Mouse (Mus musculus): ENCODE measurements at regions not wholly inside any gene's neighbourhood (a gene's known extent, or its start where the extent isn't known, plus 50 kb on each side); places are given as distances from the start of the nearest gene placed in this dataset.

GRCm38 (mm10) chr6:103312149-103312548 is 198.2 kb upstream of the Chl1 start:
- Histone ChIP-seq H3K9me3 (ENCODE audit: control insufficient read depth, low read length) (no peaks in the 10 kb centered on the region), H3K4me3 (ENCODE audit: low read depth, low read length) (no peak overlapping the region), H3K36me3 (ENCODE audit: control insufficient read depth, insufficient read depth, low read length) (no peaks in the 10 kb centered on the region), H3K4me2 (replicated peaks; ENCODE audit: low read depth) (no peak overlapping the region), H3K4me1 (replicated peaks; ENCODE audit: control insufficient read depth, insufficient read depth) (no peaks in the 10 kb centered on the region), H3K27ac (replicated peaks) (no peak overlapping the region), H3K27me3 (ENCODE audit: control insufficient read depth, insufficient read depth, low read length) (no peaks in the 10 kb centered on the region), H3K9ac (ENCODE audit: low read length) (no peak overlapping the region)
- 69% methylated on average over 6 of the region's 6 CpGs for WGBS
- no peak for DNase-seq (ENCODE audit: low spot score)
- no peak for ATAC-seq (ENCODE audit: low FRiP score, low TSS enrichment)
- TF ChIP-seq CTCF (IDR thresholded peaks at IDR 0.05; ENCODE audit: low read depth) = no peak
- TF ChIP-seq EP300 (optimal IDR thresholded peaks at IDR 0.05) = no peak

DNA sequence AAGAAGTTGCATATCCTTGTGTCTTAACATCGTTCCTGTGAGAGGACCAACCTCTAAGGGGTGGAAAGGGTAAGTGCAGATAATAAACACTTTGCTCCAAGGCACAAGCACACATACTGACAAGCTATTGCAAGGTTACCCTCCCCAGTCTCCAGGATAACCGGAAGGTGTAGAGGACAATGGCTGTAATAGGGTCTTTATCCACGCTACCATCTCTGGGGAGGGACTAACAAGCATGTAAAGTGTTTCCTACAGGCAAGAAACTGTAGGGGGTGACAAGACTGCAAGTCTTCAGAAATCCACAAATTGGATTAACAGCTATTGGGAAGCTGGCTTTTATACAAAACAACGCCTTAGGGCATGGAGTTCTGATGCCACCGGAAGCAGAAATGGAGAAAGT is 197.5 kb upstream of the Chl1 start:
- Histone ChIP-seq H3K4me2 (replicated peaks; ENCODE audit: low read depth) (no peak overlapping the region), H3K9ac (ENCODE audit: low read length) (no peak overlapping the region), H3K36me3 (ENCODE audit: control insufficient read depth, insufficient read depth, low read length) (no peaks in the 10 kb centered on the region), H3K4me1 (replicated peaks; ENCODE audit: control insufficient read depth, insufficient read depth) (no peaks in the 10 kb centered on the region), H3K27ac (replicated peaks) (no peak overlapping the region), H3K27me3 (ENCODE audit: control insufficient read depth, insufficient read depth, low read length) (no peaks in the 10 kb centered on the region), H3K9me3 (ENCODE audit: control insufficient read depth, low read length) (no peaks in the 10 kb centered on the region), H3K4me3 (ENCODE audit: low read depth, low read length) (no peak overlapping the region)
- no peak for DNase-seq (ENCODE audit: low spot score)
- WGBS = 81% methylated on average over 5 of the region's 5 CpGs
- ATAC-seq (ENCODE audit: low FRiP score, low TSS enrichment) = no peak
- no peak for TF ChIP-seq CTCF (IDR thresholded peaks at IDR 0.05; ENCODE audit: low read depth)
- no peak for TF ChIP-seq EP300 (optimal IDR thresholded peaks at IDR 0.05)

DNA sequence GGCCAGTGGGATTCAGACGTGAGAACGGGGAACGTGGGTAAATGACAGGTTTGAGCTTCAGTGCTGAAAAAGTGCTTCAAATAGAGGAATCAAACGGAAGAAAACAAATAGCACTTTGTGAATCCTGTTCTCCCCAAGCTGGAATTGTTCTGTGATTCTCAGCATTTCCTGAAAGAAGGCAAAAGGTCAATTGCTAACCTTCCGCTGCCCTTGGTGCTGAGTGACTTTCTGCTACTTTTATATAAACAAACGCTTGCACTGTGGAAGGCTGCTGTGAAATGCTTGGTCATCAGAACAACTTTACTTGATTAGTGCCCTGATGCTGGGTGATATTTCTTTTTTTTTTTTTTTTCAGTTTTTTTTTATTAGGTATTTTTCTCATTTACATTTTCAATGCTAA is 192.3 kb upstream of the Chl1 start:
- no peak for DNase-seq (ENCODE audit: low spot score)
- H3K36me3 ChIP-seq (ENCODE audit: control insufficient read depth, insufficient read depth, low read length) = no peaks in the 10 kb centered on the region
- no peak overlapping the region for H3K9ac ChIP-seq (ENCODE audit: low read length)
- ATAC-seq (ENCODE audit: low FRiP score, low TSS enrichment) = no peak
- H3K4me1 ChIP-seq (replicated peaks; ENCODE audit: control insufficient read depth, insufficient read depth) = no peaks in the 10 kb centered on the region
- TF ChIP-seq CTCF (IDR thresholded peaks at IDR 0.05; ENCODE audit: low read depth) = no peak
- TF ChIP-seq EP300 (optimal IDR thresholded peaks at IDR 0.05) = no peak
- H3K4me3 ChIP-seq (ENCODE audit: low read depth, low read length) = no peak overlapping the region
- no peak overlapping the region for H3K4me2 ChIP-seq (replicated peaks; ENCODE audit: low read depth)
- H3K27ac ChIP-seq (replicated peaks) = no peak overlapping the region
- no peaks in the 10 kb centered on the region for H3K27me3 ChIP-seq (ENCODE audit: control insufficient read depth, insufficient read depth, low read length)
- WGBS = 29% methylated on average over 6 of the region's 6 CpGs
- no peaks in the 10 kb centered on the region for H3K9me3 ChIP-seq (ENCODE audit: control insufficient read depth, low read length)

- WGBS = 68% methylated on average over 3 of the region's 3 CpGs
- H3K4me2 ChIP-seq (replicated peaks; ENCODE audit: low read depth) = no peak overlapping the region
- H3K36me3 ChIP-seq (ENCODE audit: control insufficient read depth, insufficient read depth, low read length) = no peaks in the 10 kb centered on the region
- H3K27me3 ChIP-seq (ENCODE audit: control insufficient read depth, insufficient read depth, low read length) = no peaks in the 10 kb centered on the region
- TF ChIP-seq EP300 (optimal IDR thresholded peaks at IDR 0.05) (no peak), CTCF (IDR thresholded peaks at IDR 0.05; ENCODE audit: low read depth) (no peak)
- H3K4me3 ChIP-seq (ENCODE audit: low read depth, low read length) = no peak overlapping the region
- no peak overlapping the region for H3K27ac ChIP-seq (replicated peaks)
- no peaks in the 10 kb centered on the region for H3K9me3 ChIP-seq (ENCODE audit: control insufficient read depth, low read length)
- no peak for DNase-seq (ENCODE audit: low spot score)
- ATAC-seq (ENCODE audit: low FRiP score, low TSS enrichment) = no peak
- no peaks in the 10 kb centered on the region for H3K4me1 ChIP-seq (replicated peaks; ENCODE audit: control insufficient read depth, insufficient read depth)
- H3K9ac ChIP-seq (ENCODE audit: low read length) = no peak overlapping the region
Measured at GRCm38 (mm10) chr6:103318677-103319359, 191.6 kb upstream of the Chl1 start.

DNA sequence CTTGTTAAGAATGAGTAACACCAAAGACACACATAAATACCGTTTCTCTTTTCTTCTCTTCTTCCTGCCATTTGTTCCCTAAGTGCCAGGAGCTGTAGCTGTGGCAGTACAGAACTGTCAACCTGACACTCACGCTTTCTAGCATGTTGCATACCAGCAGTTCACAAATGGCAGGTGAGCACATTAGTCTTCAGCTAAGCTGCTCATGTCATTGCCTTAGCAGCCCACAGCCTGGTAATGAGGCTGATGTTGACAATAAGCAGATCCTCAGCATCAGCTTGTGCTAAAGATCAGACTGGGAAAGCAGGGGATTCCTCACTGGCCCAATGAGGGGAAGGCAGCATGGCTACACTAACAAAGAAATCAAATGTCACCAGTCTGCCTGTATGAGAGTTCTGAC is 190.4 kb upstream of the Chl1 start:
- WGBS = 41% methylated on average over 2 of the region's 2 CpGs
- Histone ChIP-seq H3K9ac (ENCODE audit: low read length) (no peak overlapping the region), H3K4me3 (ENCODE audit: low read depth, low read length) (no peak overlapping the region), H3K4me2 (replicated peaks; ENCODE audit: low read depth) (no peak overlapping the region), H3K27me3 (ENCODE audit: control insufficient read depth, insufficient read depth, low read length) (no peaks in the 10 kb centered on the region), H3K9me3 (ENCODE audit: control insufficient read depth, low read length) (no peaks in the 10 kb centered on the region), H3K36me3 (ENCODE audit: control insufficient read depth, insufficient read depth, low read length) (no peaks in the 10 kb centered on the region), H3K4me1 (replicated peaks; ENCODE audit: control insufficient read depth, insufficient read depth) (no peaks in the 10 kb centered on the region), H3K27ac (replicated peaks) (no peak overlapping the region)
- ATAC-seq (ENCODE audit: low FRiP score, low TSS enrichment) (no peak), DNase-seq (ENCODE audit: low spot score) (no peak)
- no peak for TF ChIP-seq CTCF (IDR thresholded peaks at IDR 0.05; ENCODE audit: low read depth)

DNA sequence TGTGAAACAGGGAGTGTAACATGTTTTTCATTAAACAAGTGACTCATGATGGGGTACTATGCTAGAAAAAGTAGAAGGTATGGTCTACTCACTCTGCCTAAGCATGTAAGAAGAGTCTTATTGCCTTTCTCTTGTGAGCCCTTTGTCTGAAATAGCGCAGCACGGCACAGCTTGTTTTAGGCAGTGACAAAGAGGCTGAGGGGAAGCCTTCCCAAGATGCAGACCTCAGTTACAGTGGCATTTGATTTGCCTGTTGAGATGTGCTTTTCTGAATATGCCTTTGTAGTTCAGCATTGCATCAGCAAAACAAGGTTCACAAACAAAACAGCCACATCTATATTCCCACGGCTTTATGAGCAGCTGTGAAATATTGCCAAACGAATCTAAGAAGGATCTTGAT is 189.8 kb upstream of the Chl1 start:
- Histone ChIP-seq H3K9me3 (ENCODE audit: control insufficient read depth, low read length) (no peaks in the 10 kb centered on the region), H3K4me1 (replicated peaks; ENCODE audit: control insufficient read depth, insufficient read depth) (no peaks in the 10 kb centered on the region), H3K9ac (ENCODE audit: low read length) (no peak overlapping the region), H3K27ac (replicated peaks) (no peak overlapping the region), H3K36me3 (ENCODE audit: control insufficient read depth, insufficient read depth, low read length) (no peaks in the 10 kb centered on the region), H3K4me3 (ENCODE audit: low read depth, low read length) (no peak overlapping the region), H3K27me3 (ENCODE audit: control insufficient read depth, insufficient read depth, low read length) (no peaks in the 10 kb centered on the region), H3K4me2 (replicated peaks; ENCODE audit: low read depth) (no peak overlapping the region)
- TF ChIP-seq CTCF (IDR thresholded peaks at IDR 0.05; ENCODE audit: low read depth) = no peak
- no peak for TF ChIP-seq EP300 (optimal IDR thresholded peaks at IDR 0.05)
- DNase-seq (ENCODE audit: low spot score) = no peak
- no peak for ATAC-seq (ENCODE audit: low FRiP score, low TSS enrichment)
- 35% methylated on average over 4 of the region's 4 CpGs for WGBS
